ENCODE assay signal across 46 mouse cellular contexts in genomic region chr17:87433929-87434328, GRCm38 (mm10). TPM values are rescaled to one million over a fixed set of nuclear protein-coding genes. Genes with fewer than 3 reads are reported as not detected.
"Had no signal": no experiment of that assay in that cellular context is flagged by ENCODE, and none has a peak within 500 bp of the region (broad histone marks: within the 10 kb centered on the region; RNA-seq: fewer than 3 reads in every experiment).

No protein-coding gene starts in this region.

- H3K4me1 ChIP-seq: heart, embryonic 15.5 days; hindbrain, embryonic 10.5 days had no signal

- ATAC-seq: hindbrain, embryonic 16.5 days; hindbrain, postnatal 0 days; inflammation-experienced regulatory T-cells, adult 6 months had no signal

- DNase-seq: heart, postnatal 10 days; heart, postnatal 14 days; heart, postnatal 36 days; heart, postnatal 4 days; kidney, adult 11 months; kidney, adult 18-20 months; kidney, adult 2 months; kidney, adult 8-10 months; kidney, postnatal 10 days; kidney, postnatal 14 days; kidney, postnatal 25 days; kidney, postnatal 36 days; kidney, postnatal 4 days; layer of hippocampus, adult 9-11 months; layer of hippocampus, postnatal 36 days had no signal

- H3K27ac ChIP-seq: heart, embryonic 10.5 days; heart, embryonic 13.5 days; heart, embryonic 15.5 days; hindbrain, embryonic 10.5 days; hindbrain, embryonic 12.5 days; hindbrain, embryonic 13.5 days; hindbrain, embryonic 14.5 days; hindbrain, embryonic 15.5 days; hindbrain, postnatal 0 days; kidney, postnatal 0 days; layer of hippocampus, adult 2 months; left cerebral cortex, adult 2 months had no signal

- H3K9ac ChIP-seq: heart, embryonic 12.5 days; heart, embryonic 13.5 days; heart, embryonic 15.5 days; hindbrain, embryonic 12.5 days; hindbrain, embryonic 13.5 days; hindbrain, embryonic 14.5 days; hindbrain, embryonic 15.5 days had no signal

- H3K27me3 ChIP-seq: heart, embryonic 12.5 days; heart, embryonic 13.5 days; heart, embryonic 15.5 days; hindbrain, embryonic 12.5 days; hindbrain, embryonic 13.5 days; hindbrain, embryonic 15.5 days had no signal

- H3K9me3 ChIP-seq: heart, embryonic 10.5 days; heart, embryonic 12.5 days; heart, embryonic 13.5 days; heart, embryonic 15.5 days; hindbrain, embryonic 10.5 days; hindbrain, embryonic 12.5 days; hindbrain, embryonic 13.5 days; hindbrain, embryonic 15.5 days had no signal

- H3K4me2 ChIP-seq: heart, embryonic 11.5 days; heart, embryonic 12.5 days; heart, embryonic 13.5 days; heart, embryonic 15.5 days; hindbrain, embryonic 12.5 days; hindbrain, embryonic 13.5 days; hindbrain, embryonic 14.5 days; hindbrain, embryonic 15.5 days had no signal

- H3K4me3 ChIP-seq: heart, embryonic 10.5 days; heart, embryonic 12.5 days; heart, embryonic 13.5 days; heart, embryonic 15.5 days; hindbrain, embryonic 10.5 days; hindbrain, embryonic 12.5 days; hindbrain, embryonic 13.5 days; hindbrain, embryonic 15.5 days; layer of hippocampus, adult 2 months; left cerebral cortex, adult 2 months had no signal

RNA-seq across cellular contexts. Expression of gene Stpg4, which starts 6.4 kb away (rescaled TPM):
- total RNA-seq: heart, postnatal 10 days; heart, postnatal 14 days; heart, postnatal 25 days; heart, postnatal 36 days; heart, postnatal 4 days; layer of hippocampus, adult 18-20 months; layer of hippocampus, adult 2 months; layer of hippocampus, adult 8-10 months; layer of hippocampus, postnatal 10 days; layer of hippocampus, postnatal 14 days; layer of hippocampus, postnatal 25 days; layer of hippocampus, postnatal 36 days; left cerebral cortex, adult 18-20 months; left cerebral cortex, adult 2 months; left cerebral cortex, adult 8-10 months had no signal
- polyA plus RNA-seq: heart, embryonic 10.5 days; heart, embryonic 11.5 days; heart, embryonic 12.5 days; heart, embryonic 14.5 days; heart, embryonic 15.5 days; heart, embryonic 16.5 days; heart, postnatal 0 days; hindbrain, embryonic 10.5 days; hindbrain, embryonic 11.5 days; hindbrain, embryonic 13.5 days; hindbrain, embryonic 14.5 days; hindbrain, embryonic 15.5 days; hindbrain, postnatal 0 days; intestine, embryonic 14.5 days; kidney, adult 2 months; kidney, embryonic 14.5 days; kidney, postnatal 0 days; large intestine, adult 2 months had no signal
